Mouse (Mus musculus) lung, postnatal 0 days (tissue): ENCODE measurements around the gene Sf3a2. TPM values are rescaled to one million over a fixed set of nuclear protein-coding genes. Genes with fewer than 3 reads are reported as not detected.

Source experiments
- ATAC-seq: fragments of 200-750 bp; cut with Nextera tagmentation; 2 replicates; pipeline ENCODE4 v1.8.0; 2017; ENCODE audit warnings: moderate library complexity
- DNase-seq: peaks from one replicate; pipeline ENCODE4 v3.0.0-alpha.2; 2016; ENCODE audit warnings: low spot score
- H3K27ac ChIP-seq: fragments of 300-500 bp; sonication (generic); 2 replicates; pipeline ENCODE4 v1.5.1; 2014; ENCODE audit warnings: antibody characterized with exemption, mild to moderate bottlenecking, low read length, mixed read lengths
- H3K27me3 ChIP-seq: fragments of 300-500 bp; sonication (generic); replicated peaks from 2 replicates; pipeline ENCODE4 v1.6.1; 2014; ENCODE audit warnings: low read length, mixed read lengths; ENCODE audit not compliant: insufficient read depth
- H3K36me3 ChIP-seq: fragments of 300-500 bp; sonication (generic); 2 replicates; pipeline ENCODE4 v1.6.1; 2014; ENCODE audit warnings: low read length, mixed read lengths; ENCODE audit not compliant: insufficient read depth
- H3K4me1 ChIP-seq: fragments of 300-500 bp; sonication (generic); 2 replicates; pipeline ENCODE4 v1.6.1; 2014; ENCODE audit warnings: antibody characterized with exemption, low read depth, low read length, mixed read lengths; ENCODE audit not compliant: insufficient read depth
- H3K4me2 ChIP-seq: fragments of 300-500 bp; sonication (generic); replicated peaks from 2 replicates; pipeline ENCODE4 v1.6.1; 2014; ENCODE audit warnings: low read depth, mild to moderate bottlenecking, low read length, moderate library complexity, mixed read lengths
- H3K4me3 ChIP-seq: fragments of 300-500 bp; sonication (generic); 2 replicates; pipeline ENCODE4 v1.5.1; 2014; ENCODE audit warnings: low read depth, low read length
- H3K9ac ChIP-seq: fragments of 300-500 bp; sonication (generic); replicated peaks from 2 replicates; pipeline ENCODE4 v1.6.1; 2014; ENCODE audit warnings: low read depth, mild to moderate bottlenecking
- H3K9me3 ChIP-seq: fragments of 300-500 bp; sonication (generic); 2 replicates; pipeline ENCODE4 v1.6.1; 2016; ENCODE audit warnings: low read length, mixed read lengths
- CTCF ChIP-seq: IDR thresholded peaks from 2 replicates; pipeline ENCODE4 v1.5.1; 2016; ENCODE audit warnings: antibody characterized with exemption, mild to moderate bottlenecking
- EP300 ChIP-seq: IDR thresholded peaks from 2 replicates; pipeline ENCODE4 v1.6.1; 2016; ENCODE audit warnings: antibody characterized with exemption, mild to moderate bottlenecking, control low read depth
- WGBS: fragments of 180-500 bp; shearing (Covaris S2); extraction: QIAGEN DNeasy Blood & Tissue Kit; methylation state at CpG from one replicate; pipeline ENCODE4 v1.1.7; 2014; 5-methylcytosine and 5-hydroxymethylcytosine counted together
- polyA plus RNA-seq: library from polyadenylated mRNA; unstranded; fragments of >200 nt; fragmentation: Nextera tagmentation; extraction: Ambion mirVana; gene quantifications from 2 replicates; pipeline ENCODE4 v1.2.1, GENCODE M21; 2015

Gene Sf3a2
- polyA plus RNA-seq, 1 experiment from 2014 or later = 29.4 TPM

- H3K4me2 ChIP-seq = peak overlapping the region; percentile 91
- H3K27ac ChIP-seq = peak overlapping the region; percentile 79
- H3K4me3 ChIP-seq = peak overlapping the region; percentile 97
- peak overlapping the region; percentile 81 for H3K9ac ChIP-seq
- H3K36me3 ChIP-seq = no peaks in the 10 kb centered on the region
- H3K4me1 ChIP-seq = peaks cover 24% of the 10 kb centered on the region
- DNase-seq (no peak), ATAC-seq (peak; percentile 26; the same call in 1 of the 2 replicates)
- WGBS = 1% methylated on average over 31 of the region's 75 CpGs
- no peaks in the 10 kb centered on the region for H3K9me3 ChIP-seq
- H3K27me3 ChIP-seq = no peaks in the 10 kb centered on the region
- no peak for TF ChIP-seq EP300
- TF ChIP-seq CTCF = no peak
Observed at GRCm38 (mm10) chr10:80755291-80756015, 42.5 kb upstream of the Sf3a2 start.

- Histone ChIP-seq H3K4me3 (peak overlapping the region; percentile 97), H3K4me1 (peaks cover 24% of the 10 kb centered on the region), H3K36me3 (no peaks in the 10 kb centered on the region), H3K27me3 (no peaks in the 10 kb centered on the region), H3K4me2 (peak overlapping the region; percentile 91), H3K27ac (0 out of 2 replicates have a peak overlapping the region, but pooled peaks have one; percentile 79), H3K9ac (peak overlapping the region; percentile 81), H3K9me3 (no peaks in the 10 kb centered on the region)
- no peak for ATAC-seq
- 19% methylated on average over 3 of the region's 3 CpGs for WGBS
- no peak for DNase-seq
- TF ChIP-seq CTCF (peak; percentile 37), EP300 (no peak)
Observed at GRCm38 (mm10) chr10:80756099-80756498, 41.9 kb upstream of the Sf3a2 start.

- 47% methylated on average over 2 of the region's 2 CpGs for WGBS
- H3K27me3 ChIP-seq = no peaks in the 10 kb centered on the region
- H3K4me3 ChIP-seq = 0 out of 2 replicates have a peak overlapping the region, but pooled peaks have one; percentile 97
- H3K27ac ChIP-seq = no peak overlapping the region
- peak overlapping the region; percentile 91 for H3K4me2 ChIP-seq
- no peak for TF ChIP-seq EP300
- TF ChIP-seq CTCF = no peak
- H3K4me1 ChIP-seq = peaks cover 24% of the 10 kb centered on the region
- H3K36me3 ChIP-seq = no peaks in the 10 kb centered on the region
- ATAC-seq (no peak), DNase-seq (no peak)
- 0 out of 2 replicates have a peak overlapping the region, but pooled peaks have one; percentile 81 for H3K9ac ChIP-seq
- H3K9me3 ChIP-seq = no peaks in the 10 kb centered on the region
Observed at GRCm38 (mm10) chr10:80756509-80756908, 41.5 kb upstream of the Sf3a2 start.

- ATAC-seq (no peak), DNase-seq (no peak)
- no peak overlapping the region for H3K9ac ChIP-seq
- no peak overlapping the region for H3K4me3 ChIP-seq
- no peaks in the 10 kb centered on the region for H3K36me3 ChIP-seq
- 0 out of 2 replicates have a peak overlapping the region, but pooled peaks have one; percentile 91 for H3K4me2 ChIP-seq
- H3K27me3 ChIP-seq = no peaks in the 10 kb centered on the region
- TF ChIP-seq CTCF (no peak), EP300 (no peak)
- H3K4me1 ChIP-seq = peaks cover 22% of the 10 kb centered on the region
- H3K27ac ChIP-seq = no peak overlapping the region
- H3K9me3 ChIP-seq = no peaks in the 10 kb centered on the region
- 43% methylated on average over 4 of the region's 4 CpGs for WGBS
Observed at GRCm38 (mm10) chr10:80756967-80757366, 41.0 kb upstream of the Sf3a2 start.

- Histone ChIP-seq H3K4me3 (no peak overlapping the region), H3K36me3 (no peaks in the 10 kb centered on the region), H3K4me2 (no peak overlapping the region), H3K27me3 (no peaks in the 10 kb centered on the region), H3K9ac (no peak overlapping the region), H3K4me1 (peaks cover 15% of the 10 kb centered on the region), H3K27ac (no peak overlapping the region; the same call in 1 of the 2 replicates), H3K9me3 (no peaks in the 10 kb centered on the region)
- 30% methylated on average over 5 of the region's 5 CpGs for WGBS
- peak; percentile 83 for DNase-seq
- ATAC-seq = peak; percentile 44
- TF ChIP-seq CTCF (peak; percentile 81), EP300 (no peak)
Observed at GRCm38 (mm10) chr10:80757717-80758116, 40.3 kb upstream of the Sf3a2 start.

GRCm38 (mm10) chr10:80758651-80759050 is 39.3 kb upstream of the Sf3a2 start:
- TF ChIP-seq CTCF = no peak
- TF ChIP-seq EP300 = no peak
- 65% methylated on average over 7 of the region's 7 CpGs for WGBS
- Histone ChIP-seq H3K9ac (no peak overlapping the region), H3K36me3 (no peaks in the 10 kb centered on the region), H3K4me1 (peaks cover 15% of the 10 kb centered on the region), H3K9me3 (no peaks in the 10 kb centered on the region), H3K27me3 (no peaks in the 10 kb centered on the region), H3K4me2 (no peak overlapping the region), H3K27ac (no peak overlapping the region), H3K4me3 (no peak overlapping the region)
- ATAC-seq = no peak
- no peak for DNase-seq
